Mouse (Mus musculus) CH12.LX (cell line): ENCODE data around the gene Gm16503. TPM values are rescaled to one million over a fixed set of nuclear protein-coding genes. Genes with fewer than 3 reads are reported as not detected.
"Not testable (repeated sequence)": the region's sequence is repeated elsewhere in the genome, so short reads cannot be mapped to it uniquely, and the experiment has no call there.

Experiments used
- DNase-seq: peaks from one replicate; pipeline ENCODE4 v3.0.0-alpha.2; 2013; ENCODE audit errors: extremely low read depth
- H3K27ac ChIP-seq: 2 replicates; pipeline ENCODE4 v1.5.1; 2012; ENCODE audit warnings: low read depth, mild to moderate bottlenecking, control low read depth, moderate library complexity; ENCODE audit not compliant: insufficient read depth
- H3K27me3 ChIP-seq: replicated peaks from 2 replicates; pipeline ENCODE3; 2012; ENCODE audit warnings: inconsistent platforms
- H3K36me3 ChIP-seq, 2 experiments: replicated peaks in 1 of 2; 2 replicates each; pipeline versions ENCODE3 to v1.6.1; 2012; ENCODE audit warnings: inconsistent platforms in 1 of 2, low read length in 1 of 2, mild to moderate bottlenecking in 1 of 2, mixed read lengths in 1 of 2, moderate library complexity in 1 of 2; ENCODE audit not compliant: control insufficient read depth in 1 of 2, insufficient read depth in 1 of 2
- H3K4me1 ChIP-seq, 2 experiments: 2 replicates each; pipeline ENCODE4 v1.6.1; 2012; ENCODE audit warnings: inconsistent platforms in 1 of 2, moderate library complexity in 1 of 2; ENCODE audit not compliant: insufficient read depth in 2 of 2, control insufficient read depth in 1 of 2
- H3K4me2 ChIP-seq: 2 replicates; pipeline ENCODE4 v1.6.1; 2012; ENCODE audit warnings: low read depth, mild to moderate bottlenecking, control low read depth; ENCODE audit not compliant: poor library complexity, insufficient read depth, severe bottlenecking
- H3K4me3 ChIP-seq, 3 experiments: fragments of 150-350 bp in 1 of 3; sonication (generic) in 1 of 3; replicated peaks in 1 of 3; 2 replicates each; pipeline versions ENCODE3 to v1.5.1; 2011 to 2012; ENCODE audit warnings: low read depth in 2 of 3, low read length in 2 of 3, mild to moderate bottlenecking in 2 of 3, moderate library complexity in 2 of 3, control low read depth in 1 of 3, improper control_type of control experiment in 1 of 3, inconsistent platforms in 1 of 3, mixed read lengths in 1 of 3; ENCODE audit not compliant: poor library complexity in 1 of 3
- H3K79me2 ChIP-seq: replicated peaks from 2 replicates; pipeline ENCODE4 v1.6.1; 2012; ENCODE audit warnings: mild to moderate bottlenecking, moderate library complexity; ENCODE audit not compliant: control insufficient read depth, poor library complexity, insufficient read depth, severe bottlenecking; ENCODE audit errors: extremely low read depth
- H3K9ac ChIP-seq: 2 replicates; pipeline ENCODE4 v1.6.1; 2012; ENCODE audit warnings: low read depth, mild to moderate bottlenecking, control low read depth, moderate library complexity; ENCODE audit not compliant: insufficient read depth
- H3K9me3 ChIP-seq: replicated peaks from 2 replicates; pipeline ENCODE3; 2012; ENCODE audit warnings: low read length, inconsistent platforms, mixed read lengths
- BHLHE40 ChIP-seq: IDR thresholded peaks from 2 replicates; pipeline ENCODE4 v1.6.1; 2011; ENCODE audit warnings: mild to moderate bottlenecking, low read depth, low read length, improper control_type of control experiment
- CHD1 ChIP-seq: IDR thresholded peaks from 2 replicates; pipeline ENCODE4 v1.6.1; 2012; ENCODE audit warnings: low read depth, low read length, improper control_type of control experiment, inconsistent platforms
- CHD2 ChIP-seq: IDR thresholded peaks from 2 replicates; pipeline ENCODE4 v1.6.1; 2011; ENCODE audit warnings: low read length, improper control_type of control experiment
- CTCF ChIP-seq, 2 experiments: IDR thresholded peaks in 1 of 2; conservative IDR thresholded peaks in 1 of 2; 2 replicates each; pipeline ENCODE4 v1.5.1; 2011 to 2012; ENCODE audit warnings: low read depth in 2 of 2, low read length in 2 of 2, improper control_type of control experiment in 1 of 2, inconsistent platforms in 1 of 2, mild to moderate bottlenecking in 1 of 2, moderate library complexity in 1 of 2
- ELF1 ChIP-seq: IDR thresholded peaks from 2 replicates; pipeline ENCODE4 v1.6.1; 2014; ENCODE audit warnings: low read depth, mild to moderate bottlenecking, inconsistent platforms, low read length, improper control_type of control experiment
- EP300 ChIP-seq: IDR thresholded peaks from 2 replicates; pipeline ENCODE4 v1.6.1; 2011; ENCODE audit warnings: low read length, improper control_type of control experiment
- GABPA ChIP-seq: IDR thresholded peaks from 2 replicates; pipeline ENCODE4 v1.6.1; 2012; ENCODE audit warnings: low read depth, low read length, improper control_type of control experiment, inconsistent platforms; ENCODE audit not compliant: insufficient replicate concordance
- HCFC1 ChIP-seq: IDR thresholded peaks from 2 replicates; pipeline ENCODE4 v1.6.1; 2012; ENCODE audit warnings: low read depth, mild to moderate bottlenecking, inconsistent platforms, low read length, improper control_type of control experiment
- IRF4 ChIP-seq: IDR thresholded peaks from 2 replicates; pipeline ENCODE4 v1.6.1; 2014; ENCODE audit warnings: low read depth, mild to moderate bottlenecking, inconsistent platforms, low read length, improper control_type of control experiment
- JUN ChIP-seq: IDR thresholded peaks from 2 replicates; pipeline ENCODE4 v1.6.1; 2011; ENCODE audit warnings: low read depth, mild to moderate bottlenecking, low read length, improper control_type of control experiment, moderate library complexity; ENCODE audit not compliant: insufficient read depth
- JUND ChIP-seq: conservative IDR thresholded peaks from 2 replicates; pipeline ENCODE4 v1.6.1; 2011; ENCODE audit warnings: low read depth, low read length, improper control_type of control experiment
- MAFK ChIP-seq: IDR thresholded peaks from 2 replicates; pipeline ENCODE4 v1.6.1; 2011; ENCODE audit warnings: low read length, improper control_type of control experiment; ENCODE audit not compliant: insufficient replicate concordance
- MAZ ChIP-seq: IDR thresholded peaks from 2 replicates; pipeline ENCODE4 v1.6.1; 2012; ENCODE audit warnings: low read depth, mild to moderate bottlenecking, inconsistent platforms, low read length, improper control_type of control experiment, moderate library complexity
- MEF2A ChIP-seq: IDR thresholded peaks from 2 replicates; pipeline ENCODE4 v1.6.1; 2014; ENCODE audit warnings: low read depth, mild to moderate bottlenecking, inconsistent platforms, low read length, improper control_type of control experiment, borderline replicate concordance
- MXI1 ChIP-seq: IDR thresholded peaks from 2 replicates; pipeline ENCODE4 v1.6.1; 2011; ENCODE audit warnings: mild to moderate bottlenecking, low read depth, low read length, improper control_type of control experiment
- MYC ChIP-seq: IDR thresholded peaks from 2 replicates; pipeline ENCODE4 v1.6.1; 2011; ENCODE audit warnings: low read depth, mild to moderate bottlenecking, improper control_type of control experiment, low read length
- NRF1 ChIP-seq: IDR thresholded peaks from 2 replicates; pipeline ENCODE4 v1.6.1; 2014; ENCODE audit warnings: low read depth, mild to moderate bottlenecking, inconsistent platforms, low read length, improper control_type of control experiment, moderate library complexity
- PAX5 ChIP-seq: IDR thresholded peaks from 2 replicates; pipeline ENCODE4 v1.6.1; 2012; ENCODE audit warnings: low read length, inconsistent platforms, mixed read lengths
- SIN3A ChIP-seq: IDR thresholded peaks from 2 replicates; pipeline ENCODE4 v1.6.1; 2012; ENCODE audit warnings: low read length, improper control_type of control experiment, inconsistent platforms
- TBP ChIP-seq: conservative IDR thresholded peaks from 2 replicates; pipeline ENCODE4 v1.6.1; 2011; ENCODE audit warnings: low read depth, low read length, improper control_type of control experiment
- TCF12 ChIP-seq: IDR thresholded peaks from 2 replicates; pipeline ENCODE4 v1.6.1; 2014; ENCODE audit warnings: low read depth, mild to moderate bottlenecking, inconsistent platforms, low read length, improper control_type of control experiment
- UBTF ChIP-seq: IDR thresholded peaks from 2 replicates; pipeline ENCODE4 v1.6.1; 2012; ENCODE audit warnings: low read depth, mild to moderate bottlenecking, inconsistent platforms, low read length, improper control_type of control experiment, moderate library complexity
- USF2 ChIP-seq: conservative IDR thresholded peaks from 2 replicates; pipeline ENCODE4 v1.6.1; 2011; ENCODE audit warnings: low read depth, low read length, improper control_type of control experiment
- ZNF384 ChIP-seq: IDR thresholded peaks from 2 replicates; pipeline ENCODE4 v1.6.1; 2012; ENCODE audit warnings: low read depth, low read length, improper control_type of control experiment, inconsistent platforms
- dilution Hi-C: fragments of 300-500 bp; cut with MboI; formaldehyde crosslinking; loops from 2 replicates; pipeline ENCODE4 v1.14.3; 2020; ENCODE audit warnings: low sequenced_read_pairs; ENCODE audit not compliant: extremely low pct_unique_long_range_greater_than_20kb, extremely low pct_ligation_motif_present
- in situ Hi-C: fragments of 300-500 bp; cut with MboI; formaldehyde crosslinking; loops from 3 replicates; pipeline ENCODE4 v1.14.3; 2019; ENCODE audit warnings: low sequenced_read_pairs, low pct_ligation_motif_present, low pct_unique_long_range_greater_than_20kb, mixed read lengths
- polyA plus RNA-seq: library from polyadenylated mRNA; unstranded; fragments of >175 nt; gene quantifications from 2 replicates; pipeline ENCODE4 v1.2.1, GENCODE M21; 2012; ENCODE audit warnings: low read depth; ENCODE audit not compliant: insufficient read length
- total RNA-seq, 2 experiments: library from RNA; depleted of rRNA; stranded (reverse); fragments of 300-350 nt in 1 of 2; fragments of >200 nt in 1 of 2; gene quantifications; 2 replicates each; pipeline ENCODE4 v1.2.3; 2012 to 2014

Gm16503 gene
- total and polyA plus RNA-seq, 3 experiments: not detected

GRCm38 (mm10) chr4:147525125-147525524 lies 14.9 kb upstream of the Gm16503 start:
- no peaks in the 10 kb centered on the region for H3K36me3 ChIP-seq
- no peaks in the 10 kb centered on the region for H3K4me1 ChIP-seq
- dilution Hi-C loops: no loop called here
- TF ChIP-seq TCF12 (no peak), SIN3A (no peak), CTCF (conservative IDR thresholded peaks at IDR 0.05 in 1 of 2, IDR thresholded peaks at IDR 0.05 in 1 of 2; ENCODE audit: low read depth in 2 of 2, low read length in 2 of 2) (no peak), JUND (no peak), PAX5 (no peak), UBTF (no peak), MXI1 (no peak), IRF4 (no peak), CHD2 (no peak), USF2 (no peak), JUN (no peak), NRF1 (no peak)
- no peak overlapping the region for H3K4me2 ChIP-seq
- H3K27ac ChIP-seq: no peak overlapping the region
- in situ Hi-C loops: no loop called here
- peaks cover 37% of the 10 kb centered on the region for H3K9me3 ChIP-seq
- H3K27me3 ChIP-seq: no peaks in the 10 kb centered on the region
- no peaks in the 10 kb centered on the region for H3K79me2 ChIP-seq
- no peak overlapping the region for H3K9ac ChIP-seq
- DNase-seq: no peak
- H3K4me3 ChIP-seq: no peak overlapping the region

DNA sequence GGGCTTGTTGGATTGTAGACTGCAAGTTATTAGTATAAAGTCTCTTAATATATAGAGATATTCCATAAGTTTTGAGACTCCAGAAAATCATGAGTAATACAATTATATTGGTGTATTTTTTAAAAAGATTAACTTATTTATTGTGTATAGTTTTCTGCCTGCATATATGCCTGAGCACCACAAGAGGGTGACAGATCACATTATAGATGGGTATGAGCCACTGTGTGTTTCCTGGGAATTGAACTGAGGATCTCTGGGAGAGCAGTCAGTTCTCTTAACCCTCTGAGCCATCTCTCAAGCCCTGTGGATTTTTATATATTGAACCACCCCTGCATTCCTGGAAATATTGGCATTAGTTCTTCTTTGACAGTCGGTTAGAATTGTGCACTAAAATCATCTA lies 9.7 kb upstream of the Gm16503 start:
- dilution Hi-C loops: no loop called here
- DNase-seq: no peak
- no peak overlapping the region for H3K4me2 ChIP-seq
- peaks cover 25% of the 10 kb centered on the region for H3K9me3 ChIP-seq
- H3K27ac ChIP-seq: no peak overlapping the region
- in situ Hi-C loops: no loop called here
- TF ChIP-seq TCF12 (no peak), ELF1 (no peak), GABPA (no peak), MAFK (no peak), SIN3A (no peak), CHD2 (no peak), MYC (no peak), BHLHE40 (no peak), MAZ (no peak), TBP (no peak), JUND (no peak), ZNF384 (no peak), JUN (no peak), CHD1 (no peak), MEF2A (no peak), HCFC1 (no peak), MXI1 (no peak), EP300 (no peak), PAX5 (no peak)
- no peaks in the 10 kb centered on the region for H3K79me2 ChIP-seq
- H3K9ac ChIP-seq: no peak overlapping the region
- H3K4me1 ChIP-seq: no peaks in the 10 kb centered on the region
- H3K4me3 ChIP-seq: no peak overlapping the region
- H3K36me3 ChIP-seq: no peaks in the 10 kb centered on the region
- no peaks in the 10 kb centered on the region for H3K27me3 ChIP-seq

- H3K9ac ChIP-seq, H3K4me2 ChIP-seq, H3K79me2 ChIP-seq, H3K36me3 ChIP-seq, H3K27me3 ChIP-seq, in situ Hi-C loops, DNase-seq, H3K27ac ChIP-seq, H3K4me3 ChIP-seq, H3K4me1 ChIP-seq, dilution Hi-C loops: not testable (repeated sequence)
- H3K9me3 ChIP-seq: peaks cover 29% of the 10 kb centered on the region
These were observed 4.1 kb upstream of the Gm16503 start for GRCm38 (mm10) chr4:147535916-147536315.
